Mouse (Mus musculus): ENCODE results near the gene Eloa.

GRCm38 (mm10) chr4:136025350-136025749, 3.8 kb upstream of the Eloa start:
- TF ChIP-seq POLR2A (IDR thresholded peaks at IDR 0.05; ENCODE audit: low read depth, low read length) = no peak
- TF ChIP-seq CTCF (IDR thresholded peaks at IDR 0.05; ENCODE audit: extremely low read depth, insufficient read length, insufficient replicate concordance, low read depth, low read length) = no peak
